Mouse (Mus musculus): ENCODE results near the gene Lrrc23. TPM values are rescaled to one million over a fixed set of nuclear protein-coding genes. Genes with fewer than 3 reads are reported as not detected.
A peak's percentile ranks its signal among the peaks of the same experiment; 100 is the strongest.
"Not testable (repeated sequence)": the region's sequence is repeated elsewhere in the genome, so short reads cannot be mapped to it uniquely, and the experiment has no call there.

Lrrc23 gene
- total and polyA plus RNA-seq, 3 experiments = 0.11 TPM; not detected in 2

DNA sequence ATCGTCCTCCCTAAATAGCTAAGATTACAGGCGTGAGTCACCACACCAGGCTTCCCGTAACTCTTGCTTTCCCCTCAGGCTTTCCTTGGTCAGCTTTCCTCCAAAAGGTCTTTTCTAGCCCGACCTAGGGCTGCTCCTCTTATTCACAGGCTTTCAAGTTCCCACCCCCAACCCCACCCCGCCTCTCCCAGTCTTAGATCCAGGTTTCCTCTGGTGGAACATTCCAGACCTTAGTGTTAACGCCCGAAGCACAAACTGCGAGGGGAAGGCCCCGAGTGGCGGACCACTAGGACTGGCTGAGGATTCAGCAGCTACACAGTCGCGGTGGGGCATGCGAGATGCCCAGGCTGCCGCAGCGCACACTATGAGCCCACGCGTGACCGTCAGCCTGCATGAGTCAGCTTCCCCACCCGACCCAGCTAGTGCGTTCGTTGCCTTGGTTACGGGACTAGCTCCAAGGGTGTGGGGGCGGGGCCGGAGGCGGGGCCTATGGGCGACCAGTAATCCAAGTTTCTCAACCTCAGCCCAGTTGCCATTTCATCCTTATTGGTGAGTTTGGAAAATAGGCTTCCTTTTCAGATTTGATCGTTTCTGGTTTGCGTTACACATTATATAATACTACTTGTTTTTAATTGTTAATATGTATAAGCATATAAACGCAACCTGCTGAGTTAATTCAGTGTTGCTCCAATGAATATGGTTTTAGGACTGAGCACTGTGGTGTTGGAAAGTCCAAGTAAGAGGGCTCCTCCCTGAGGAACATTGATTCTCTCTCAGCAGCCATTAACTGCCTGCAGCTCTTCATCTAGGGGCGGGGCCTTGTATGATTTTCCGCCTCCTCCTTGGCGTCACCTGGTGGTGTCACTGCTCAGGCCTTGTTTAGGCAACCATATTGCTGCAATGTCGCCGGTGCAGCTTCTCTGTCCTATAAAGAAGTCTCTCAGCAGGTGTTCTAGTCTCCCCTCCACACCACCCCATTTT, 26.1 kb upstream of the Lrrc23 start:
- H3K27me3 ChIP-seq (ENCODE audit: insufficient read depth, low read length) = no peaks in the 10 kb centered on the region
- DNase-seq (ENCODE audit: low spot score) (peak; percentile 82), ATAC-seq (ENCODE audit: extremely low read depth, insufficient number of reproducible peaks, low FRiP score, poor library complexity, severe bottlenecking) (peak; percentile 69)
- peaks cover 65% of the 10 kb centered on the region for H3K4me1 ChIP-seq (ENCODE audit: insufficient read depth, low read depth, low read length)
- H3K9me3 ChIP-seq (replicated peaks) = no peaks in the 10 kb centered on the region
- H3K36me3 ChIP-seq (replicated peaks) = peaks cover 27% of the 10 kb centered on the region
- no peak for TF ChIP-seq GATA2 (IDR thresholded peaks at IDR 0.05; ENCODE audit: borderline replicate concordance, low read depth, low read length)
- TF ChIP-seq TAL1 (conservative IDR thresholded peaks at IDR 0.05; ENCODE audit: low read depth, low read length) = no peak
- TF ChIP-seq POLR2AphosphoS5 (IDR thresholded peaks at IDR 0.05; ENCODE audit: insufficient replicate concordance, low read depth, low read length) = 0 out of 2 replicates have a peak, but pooled peaks have one; percentile 21
- TF ChIP-seq CTCF (IDR thresholded peaks at IDR 0.05; ENCODE audit: low read depth, low read length) = no peak
- H3K4me3 ChIP-seq (ENCODE audit: low read depth, low read length) = peak overlapping the region; percentile 77

DNA sequence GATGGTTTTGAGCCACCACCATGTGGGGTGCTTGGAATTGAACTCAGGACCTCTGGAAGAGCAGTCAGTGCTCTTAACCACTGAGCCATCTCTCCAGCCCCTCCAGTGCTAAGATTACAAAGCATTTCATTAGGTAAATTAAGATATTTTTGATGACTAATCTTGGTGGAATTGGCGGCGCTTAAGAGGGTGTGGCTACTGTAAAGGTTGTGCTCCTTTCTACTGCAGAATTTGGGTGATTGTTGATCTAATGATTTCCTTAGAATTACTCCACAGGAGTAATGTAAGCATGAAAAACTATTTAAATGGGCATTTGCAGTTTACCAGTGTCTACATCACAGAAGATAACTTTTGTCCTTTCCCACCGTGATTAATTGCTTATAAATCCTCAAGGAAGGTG, 24.8 kb upstream of the Lrrc23 start:
- Histone ChIP-seq H3K4me1 (ENCODE audit: insufficient read depth, low read depth, low read length) (peaks cover 52% of the 10 kb centered on the region), H3K36me3 (replicated peaks) (peaks cover 14% of the 10 kb centered on the region), H3K9me3 (replicated peaks) (no peaks in the 10 kb centered on the region), H3K4me3 (ENCODE audit: low read depth, low read length) (no peak overlapping the region), H3K27me3 (ENCODE audit: insufficient read depth, low read length) (no peaks in the 10 kb centered on the region)
- ATAC-seq (ENCODE audit: extremely low read depth, insufficient number of reproducible peaks, low FRiP score, poor library complexity, severe bottlenecking) (no peak), DNase-seq (ENCODE audit: low spot score) (no peak)
- TF ChIP-seq GATA2 (IDR thresholded peaks at IDR 0.05; ENCODE audit: borderline replicate concordance, low read depth, low read length) (no peak), POLR2AphosphoS5 (IDR thresholded peaks at IDR 0.05; ENCODE audit: insufficient replicate concordance, low read depth, low read length) (no peak), TAL1 (conservative IDR thresholded peaks at IDR 0.05; ENCODE audit: low read depth, low read length) (no peak), GATA1 (IDR thresholded peaks at IDR 0.05; ENCODE audit: borderline replicate concordance, low read length) (no peak), CTCF (IDR thresholded peaks at IDR 0.05; ENCODE audit: low read depth, low read length) (no peak)

DNA sequence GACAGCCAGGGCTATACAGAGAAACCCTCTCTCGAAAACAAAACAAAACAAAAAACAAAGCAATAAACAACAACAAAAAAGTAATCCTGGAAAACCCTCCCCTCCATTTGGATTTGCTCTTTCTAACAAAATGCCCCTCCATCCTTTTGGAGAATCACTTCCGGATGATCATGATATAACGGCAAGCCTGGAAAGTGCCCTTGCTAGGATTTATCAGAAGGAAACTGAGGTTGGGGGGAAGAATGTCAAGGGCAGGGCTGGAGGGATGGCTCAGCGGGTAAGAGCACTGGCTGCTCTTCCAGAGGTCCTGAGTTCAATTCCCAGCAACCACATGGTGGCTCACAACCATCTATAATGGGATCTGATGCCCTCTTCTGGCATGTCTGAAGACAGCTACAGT, 24.2 kb upstream of the Lrrc23 start:
- H3K9me3 ChIP-seq (replicated peaks); H3K4me3 ChIP-seq (ENCODE audit: low read depth, low read length); H3K27me3 ChIP-seq (ENCODE audit: insufficient read depth, low read length); ATAC-seq (ENCODE audit: extremely low read depth, insufficient number of reproducible peaks, low FRiP score, poor library complexity, severe bottlenecking); DNase-seq (ENCODE audit: low spot score): not testable (repeated sequence)
- Histone ChIP-seq H3K36me3 (replicated peaks) (peaks cover 10% of the 10 kb centered on the region), H3K4me1 (ENCODE audit: insufficient read depth, low read depth, low read length) (peaks cover 46% of the 10 kb centered on the region)

DNA sequence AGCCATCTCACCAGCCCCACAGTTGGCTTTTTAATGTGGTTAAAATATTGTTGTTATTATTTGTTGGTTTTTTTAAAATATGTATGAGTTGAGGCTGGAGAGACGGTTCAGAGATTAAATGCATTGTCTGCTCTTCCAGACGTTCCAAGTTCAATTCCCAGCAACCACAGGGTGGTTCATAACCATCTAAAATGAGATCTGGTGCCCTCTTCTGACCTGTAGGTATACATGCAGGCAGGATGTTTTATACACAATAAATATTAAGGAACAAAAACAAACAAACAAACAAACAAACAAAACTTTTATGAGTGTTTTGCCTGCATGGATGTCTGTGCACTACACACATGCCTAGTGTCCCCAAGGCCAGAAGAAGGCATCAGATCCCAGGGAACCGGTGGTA, 23.5 kb upstream of the Lrrc23 start:
- Histone ChIP-seq H3K9me3 (replicated peaks) (no peaks in the 10 kb centered on the region), H3K4me1 (ENCODE audit: insufficient read depth, low read depth, low read length) (peaks cover 39% of the 10 kb centered on the region), H3K36me3 (replicated peaks) (peaks cover 8% of the 10 kb centered on the region), H3K27me3 (ENCODE audit: insufficient read depth, low read length) (no peaks in the 10 kb centered on the region), H3K4me3 (ENCODE audit: low read depth, low read length) (no peak overlapping the region)
- ATAC-seq (ENCODE audit: extremely low read depth, insufficient number of reproducible peaks, low FRiP score, poor library complexity, severe bottlenecking) (no peak), DNase-seq (ENCODE audit: low spot score) (no peak)
- TF ChIP-seq GATA2 (IDR thresholded peaks at IDR 0.05; ENCODE audit: borderline replicate concordance, low read depth, low read length) = no peak
- TF ChIP-seq GATA1 (IDR thresholded peaks at IDR 0.05; ENCODE audit: borderline replicate concordance, low read length) = no peak
- TF ChIP-seq TAL1 (conservative IDR thresholded peaks at IDR 0.05; ENCODE audit: low read depth, low read length) = no peak
- TF ChIP-seq CTCF (IDR thresholded peaks at IDR 0.05; ENCODE audit: low read depth, low read length) = no peak
- no peak for TF ChIP-seq POLR2AphosphoS5 (IDR thresholded peaks at IDR 0.05; ENCODE audit: insufficient replicate concordance, low read depth, low read length)

DNA sequence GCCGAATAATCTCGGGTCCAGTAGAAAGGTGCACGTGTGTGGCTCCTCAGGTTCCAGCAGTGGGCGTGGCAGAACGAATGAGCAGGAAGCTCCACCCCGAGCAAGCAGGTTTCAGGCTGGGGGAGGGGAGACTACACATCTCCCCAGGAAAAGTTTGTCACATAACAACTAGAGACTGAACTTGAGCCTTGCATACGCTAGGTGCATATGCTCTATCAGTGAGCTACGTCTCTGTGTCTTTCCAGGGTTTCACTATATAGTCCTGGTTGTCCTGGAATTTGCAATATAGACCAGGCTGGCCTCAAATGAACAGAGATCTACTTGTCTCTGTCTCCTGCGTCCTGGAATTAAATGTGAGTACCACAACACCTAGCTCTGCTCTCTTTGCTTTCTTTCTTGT, 22.9 kb upstream of the Lrrc23 start:
- DNase-seq (ENCODE audit: low spot score); H3K36me3 ChIP-seq (replicated peaks); H3K27me3 ChIP-seq (ENCODE audit: insufficient read depth, low read length); H3K9me3 ChIP-seq (replicated peaks): not testable (repeated sequence)
- ATAC-seq (ENCODE audit: extremely low read depth, insufficient number of reproducible peaks, low FRiP score, poor library complexity, severe bottlenecking) = peak; percentile 32; the same call in 1 of the 2 replicates
- H3K4me1 ChIP-seq (ENCODE audit: insufficient read depth, low read depth, low read length) = peaks cover 33% of the 10 kb centered on the region
- H3K4me3 ChIP-seq (ENCODE audit: low read depth, low read length) = peak overlapping the region; percentile 58; the same call in 1 of the 2 replicates

DNA sequence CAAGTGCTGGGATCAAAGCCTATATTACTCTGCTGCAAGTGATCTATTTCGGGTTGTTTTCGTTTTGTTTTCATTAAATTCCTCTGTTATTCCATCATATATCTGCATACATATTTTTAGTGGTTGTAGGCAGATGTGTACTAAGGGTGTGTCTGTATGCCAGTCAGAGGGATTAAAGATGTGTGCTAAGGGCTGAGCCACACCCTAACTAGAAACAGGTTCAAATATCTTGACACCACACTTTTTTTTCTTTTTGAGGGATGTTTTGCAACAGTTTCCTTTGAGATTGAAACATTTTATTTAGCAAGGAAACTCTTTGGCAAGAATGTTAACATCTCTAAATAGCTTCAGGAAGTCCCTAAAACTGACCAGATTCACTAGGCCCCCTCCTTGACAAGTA, 16.7 kb upstream of the Lrrc23 start:
- TF ChIP-seq POLR2AphosphoS5 (IDR thresholded peaks at IDR 0.05; ENCODE audit: insufficient replicate concordance, low read depth, low read length) (no peak), GATA1 (IDR thresholded peaks at IDR 0.05; ENCODE audit: borderline replicate concordance, low read length) (no peak), CTCF (IDR thresholded peaks at IDR 0.05; ENCODE audit: low read depth, low read length) (no peak), TAL1 (conservative IDR thresholded peaks at IDR 0.05; ENCODE audit: low read depth, low read length) (no peak), GATA2 (IDR thresholded peaks at IDR 0.05; ENCODE audit: borderline replicate concordance, low read depth, low read length) (no peak)
- Histone ChIP-seq H3K9me3 (replicated peaks) (no peaks in the 10 kb centered on the region), H3K36me3 (replicated peaks) (peaks cover 23% of the 10 kb centered on the region), H3K4me1 (ENCODE audit: insufficient read depth, low read depth, low read length) (peaks cover 7% of the 10 kb centered on the region), H3K27me3 (ENCODE audit: insufficient read depth, low read length) (no peaks in the 10 kb centered on the region), H3K4me3 (ENCODE audit: low read depth, low read length) (no peak overlapping the region)
- ATAC-seq (ENCODE audit: extremely low read depth, insufficient number of reproducible peaks, low FRiP score, poor library complexity, severe bottlenecking) (no peak), DNase-seq (ENCODE audit: low spot score) (no peak)
